Mouse (Mus musculus) intestine, embryonic 16.5 days (tissue): ENCODE measurements at regions not wholly inside any gene's neighbourhood (a gene's known extent, or its start where the extent isn't known, plus 50 kb on each side); places are given as distances from the start of the nearest gene placed in this dataset.

Experiments used
- ATAC-seq: fragments of 200-750 bp; cut with Nextera tagmentation; 2 replicates; pipeline ENCODE4 v1.8.0; 2017; ENCODE audit warnings: moderate TSS enrichment, moderate library complexity
- H3K27ac ChIP-seq: fragments of 300-500 bp; sonication (generic); 2 replicates; pipeline ENCODE4 v1.5.1; 2014; ENCODE audit warnings: mild to moderate bottlenecking, low read length
- H3K27me3 ChIP-seq: fragments of 300-500 bp; sonication (generic); replicated peaks from 2 replicates; pipeline ENCODE4 v1.6.1; 2014; ENCODE audit warnings: low read length, control low read depth, mixed read lengths; ENCODE audit not compliant: control insufficient read depth, insufficient read depth
- H3K36me3 ChIP-seq: fragments of 300-500 bp; sonication (generic); 2 replicates; pipeline ENCODE4 v1.6.1; 2014; ENCODE audit warnings: low read length, control low read depth; ENCODE audit not compliant: control insufficient read depth, insufficient read depth
- H3K4me1 ChIP-seq: fragments of 300-500 bp; sonication (generic); 2 replicates; pipeline ENCODE4 v1.6.1; 2014; ENCODE audit warnings: low read length, control low read depth, mixed read lengths; ENCODE audit not compliant: control insufficient read depth, insufficient read depth
- H3K4me2 ChIP-seq: fragments of 300-500 bp; sonication (generic); 2 replicates; pipeline ENCODE4 v1.6.1; 2014; ENCODE audit warnings: low read depth, low read length, control low read depth
- H3K4me3 ChIP-seq: fragments of 300-500 bp; sonication (generic); 2 replicates; pipeline ENCODE4 v1.5.1; 2014; ENCODE audit warnings: mild to moderate bottlenecking, low read length
- H3K9ac ChIP-seq: fragments of 300-500 bp; sonication (generic); 2 replicates; pipeline ENCODE4 v1.6.1; 2014; ENCODE audit warnings: low read depth, low read length
- H3K9me3 ChIP-seq: fragments of 300-500 bp; sonication (generic); 2 replicates; pipeline ENCODE4 v1.6.1; 2016; ENCODE audit warnings: low read length, control low read depth; ENCODE audit not compliant: control insufficient read depth
- WGBS: fragments of 180-500 bp; shearing (Covaris S2); extraction: QIAGEN DNeasy Blood & Tissue Kit; methylation state at CpG from one replicate; pipeline ENCODE4 v1.1.7; 2014; 5-methylcytosine and 5-hydroxymethylcytosine counted together

- Histone ChIP-seq H3K27me3 (no peaks in the 10 kb centered on the region), H3K9me3 (no peaks in the 10 kb centered on the region), H3K27ac (no peak overlapping the region), H3K4me2 (no peak overlapping the region), H3K36me3 (no peaks in the 10 kb centered on the region), H3K9ac (no peak overlapping the region), H3K4me3 (no peak overlapping the region), H3K4me1 (no peaks in the 10 kb centered on the region; the same call in 1 of the 2 replicates)
- WGBS, result 82% methylated on average over 6 of the region's 6 CpGs
- ATAC-seq, result no peak
These were observed 51.2 kb upstream of the Pja2 start for GRCm38 (mm10) chr17:64382894-64383293.

GRCm38 (mm10) chr17:64383600-64383999 lies 51.9 kb upstream of the Pja2 start:
- no peaks in the 10 kb centered on the region for H3K9me3 ChIP-seq
- no peaks in the 10 kb centered on the region for H3K27me3 ChIP-seq
- ATAC-seq, result no peak
- no peaks in the 10 kb centered on the region for H3K36me3 ChIP-seq
- H3K4me1 ChIP-seq, result no peaks in the 10 kb centered on the region; the same call in 1 of the 2 replicates
- H3K4me3 ChIP-seq, result no peak overlapping the region
- H3K9ac ChIP-seq, result no peak overlapping the region
- WGBS, result 89% methylated on average over 11 of the region's 11 CpGs
- no peak overlapping the region for H3K27ac ChIP-seq
- H3K4me2 ChIP-seq, result no peak overlapping the region

GRCm38 (mm10) chr17:64390349-64390748 lies 58.6 kb upstream of the Pja2 start:
- Histone ChIP-seq H3K9ac (no peak overlapping the region), H3K4me2 (no peak overlapping the region), H3K4me1 (no peaks in the 10 kb centered on the region; the same call in 1 of the 2 replicates), H3K27ac (no peak overlapping the region), H3K4me3 (no peak overlapping the region), H3K36me3 (no peaks in the 10 kb centered on the region), H3K9me3 (no peaks in the 10 kb centered on the region), H3K27me3 (no peaks in the 10 kb centered on the region)
- ATAC-seq, result no peak
- WGBS, result 90% methylated on average over 1 of the region's 1 CpGs

- no peaks in the 10 kb centered on the region for H3K36me3 ChIP-seq
- peak overlapping the region; percentile 16; the same call in 1 of the 2 replicates for H3K4me3 ChIP-seq
- 39% methylated on average over 12 of the region's 12 CpGs for WGBS
- no peak for ATAC-seq
- no peaks in the 10 kb centered on the region for H3K9me3 ChIP-seq
- no peaks in the 10 kb centered on the region for H3K4me1 ChIP-seq
- H3K27me3 ChIP-seq, result no peaks in the 10 kb centered on the region
- no peak overlapping the region; the same call in 1 of the 2 replicates for H3K27ac ChIP-seq
- peak overlapping the region; percentile 32 for H3K4me2 ChIP-seq
- no peak overlapping the region for H3K9ac ChIP-seq
These were observed 65.7 kb upstream of the Pja2 start for GRCm38 (mm10) chr17:64397254-64397897.

GRCm38 (mm10) chr17:64398114-64398692 lies 66.5 kb upstream of the Pja2 start:
- Histone ChIP-seq H3K4me1 (no peaks in the 10 kb centered on the region), H3K27ac (no peak overlapping the region), H3K27me3 (no peaks in the 10 kb centered on the region), H3K9ac (no peak overlapping the region), H3K9me3 (no peaks in the 10 kb centered on the region), H3K4me3 (no peak overlapping the region), H3K4me2 (no peak overlapping the region), H3K36me3 (no peaks in the 10 kb centered on the region)
- no peak for ATAC-seq
- WGBS, result 54% methylated on average over 9 of the region's 9 CpGs

- no peak for ATAC-seq
- no peaks in the 10 kb centered on the region for H3K36me3 ChIP-seq
- no peak overlapping the region for H3K9ac ChIP-seq
- no peaks in the 10 kb centered on the region for H3K9me3 ChIP-seq
- no peak overlapping the region for H3K27ac ChIP-seq
- WGBS, result 59% methylated on average over 3 of the region's 3 CpGs
- no peaks in the 10 kb centered on the region for H3K27me3 ChIP-seq
- no peak overlapping the region for H3K4me2 ChIP-seq
- H3K4me3 ChIP-seq, result no peak overlapping the region
- H3K4me1 ChIP-seq, result no peaks in the 10 kb centered on the region
These were observed 67.0 kb upstream of the Pja2 start for GRCm38 (mm10) chr17:64398708-64399107.

GRCm38 (mm10) chr17:64406742-64407254 lies 75.1 kb upstream of the Pja2 start:
- no peaks in the 10 kb centered on the region for H3K27me3 ChIP-seq
- no peak for ATAC-seq
- H3K9me3 ChIP-seq, result no peaks in the 10 kb centered on the region
- no peak overlapping the region for H3K9ac ChIP-seq
- H3K4me3 ChIP-seq, result no peak overlapping the region
- H3K4me2 ChIP-seq, result no peak overlapping the region
- WGBS, result 58% methylated on average over 5 of the region's 5 CpGs
- H3K4me1 ChIP-seq, result no peaks in the 10 kb centered on the region
- no peak overlapping the region for H3K27ac ChIP-seq
- no peaks in the 10 kb centered on the region for H3K36me3 ChIP-seq

- Histone ChIP-seq H3K36me3 (no peaks in the 10 kb centered on the region), H3K4me3 (no peak overlapping the region), H3K9me3 (no peaks in the 10 kb centered on the region), H3K27me3 (no peaks in the 10 kb centered on the region), H3K27ac (no peak overlapping the region), H3K4me2 (no peak overlapping the region), H3K9ac (no peak overlapping the region), H3K4me1 (no peaks in the 10 kb centered on the region)
- WGBS, result 56% methylated on average over 13 of the region's 13 CpGs
- ATAC-seq, result no peak
These were observed 75.7 kb upstream of the Pja2 start for GRCm38 (mm10) chr17:64407255-64408011.

- no peak overlapping the region for H3K4me3 ChIP-seq
- H3K4me2 ChIP-seq, result no peak overlapping the region
- no peaks in the 10 kb centered on the region for H3K36me3 ChIP-seq
- no peaks in the 10 kb centered on the region for H3K4me1 ChIP-seq
- 75% methylated on average over 1 of the region's 1 CpGs for WGBS
- no peaks in the 10 kb centered on the region for H3K9me3 ChIP-seq
- no peak overlapping the region for H3K9ac ChIP-seq
- ATAC-seq, result no peak
- no peak overlapping the region for H3K27ac ChIP-seq
- no peaks in the 10 kb centered on the region for H3K27me3 ChIP-seq
These were observed 94.1 kb upstream of the Pja2 start for GRCm38 (mm10) chr17:64425811-64426210.
